Mouse (Mus musculus) thymus, postnatal 0 days (tissue): ENCODE data around the gene Taar1. TPM values are rescaled to one million over a fixed set of nuclear protein-coding genes. Genes with fewer than 3 reads are reported as not detected.
A peak's percentile ranks its signal among the peaks of the same experiment; 100 is the strongest.

Source experiments
- DNase-seq: peaks from one replicate; pipeline ENCODE4 v3.0.0-alpha.2; 2015; ENCODE audit warnings: low spot score
- polyA plus RNA-seq: library from polyadenylated mRNA; unstranded; fragments of >200 nt; fragmentation: Nextera tagmentation; extraction: Ambion mirVana; gene quantifications from 2 replicates; pipeline ENCODE4 v1.2.1, GENCODE M21; 2015

Taar1 gene
- polyA plus RNA-seq, result not detected in 2 replicates

- no peak for DNase-seq
These were observed at the start of gene Taar1 for GRCm38 (mm10) chr10:23920056-23920455. Taar1 (plus strand) TSS chr10:23920356.

- no peak for DNase-seq
These were observed 39.5 kb upstream of the Taar1 start for GRCm38 (mm10) chr10:23880695-23881094.

- DNase-seq, result no peak
These were observed 35.2 kb upstream of the Taar1 start for GRCm38 (mm10) chr10:23884910-23885309.

GRCm38 (mm10) chr10:23886060-23886459 lies 34.1 kb upstream of the Taar1 start:
- DNase-seq, result no peak

- no peak for DNase-seq
These were observed 27.2 kb upstream of the Taar1 start for GRCm38 (mm10) chr10:23892987-23893386.

- DNase-seq, result no peak
These were observed 25.4 kb upstream of the Taar1 start, which contains the start of gene Vnn1 for GRCm38 (mm10) chr10:23894601-23895349. Vnn1 (plus strand) TSS chr10:23894688.

- no peak for DNase-seq
These were observed 24.8 kb upstream of the Taar1 start for GRCm38 (mm10) chr10:23895376-23895775.

GRCm38 (mm10) chr10:23901119-23901518 lies 19.0 kb upstream of the Taar1 start:
- no peak for DNase-seq

GRCm38 (mm10) chr10:23905661-23906060 lies 14.5 kb upstream of the Taar1 start:
- no peak for DNase-seq

- no peak for DNase-seq
These were observed 2.3 kb downstream of the Taar1 start for GRCm38 (mm10) chr10:23922468-23922867.

GRCm38 (mm10) chr10:23923941-23924340 lies 3.8 kb downstream of the Taar1 start:
- no peak for DNase-seq

GRCm38 (mm10) chr10:23937613-23938012 lies 17.5 kb downstream of the Taar1 start:
- no peak for DNase-seq

GRCm38 (mm10) chr10:23938312-23938711 lies 18.2 kb downstream of the Taar1 start, which contains the start of gene Taar2:
Taar2 (plus strand) TSS chr10:23938572.
- DNase-seq, result no peak

- peak; percentile 2 for DNase-seq
These were observed 22.3 kb downstream of the Taar1 start for GRCm38 (mm10) chr10:23942465-23942864.

- no peak for DNase-seq
These were observed 27.9 kb downstream of the Taar1 start for GRCm38 (mm10) chr10:23948026-23948425.

GRCm38 (mm10) chr10:23949508-23950005 lies 29.4 kb downstream of the Taar1 start, which contains the start of gene Taar3:
Taar3 (plus strand) TSS chr10:23949558.
- DNase-seq, result no peak

- DNase-seq, result no peak
These were observed 31.6 kb downstream of the Taar1 start for GRCm38 (mm10) chr10:23951714-23952113.

- DNase-seq, result no peak
These were observed 38.9 kb downstream of the Taar1 start for GRCm38 (mm10) chr10:23959071-23959470.

GRCm38 (mm10) chr10:23960444-23960915 lies 40.3 kb downstream of the Taar1 start, which contains the start of gene Taar4:
Taar4 (plus strand) TSS chr10:23960494.
- DNase-seq, result no peak

GRCm38 (mm10) chr10:23963444-23963843 lies 43.3 kb downstream of the Taar1 start:
- no peak for DNase-seq

GRCm38 (mm10) chr10:23964921-23965610 lies 44.9 kb downstream of the Taar1 start:
- DNase-seq, result peak; percentile 2

GRCm38 (mm10) chr10:23970656-23971165 lies 50.6 kb downstream of the Taar1 start, which contains the start of gene Taar5:
Taar5 (plus strand) TSS chr10:23970706.
- DNase-seq, result no peak
